ENCODE assay signal across 16 mouse cellular contexts in genomic region chr19:59492258-59492657, GRCm38 (mm10). TPM values are rescaled to one million over a fixed set of nuclear protein-coding genes. Genes with fewer than 3 reads are reported as not detected.
"Had no signal": no experiment of that assay in that cellular context is flagged by ENCODE, and none has a peak within 500 bp of the region (broad histone marks: within the 10 kb centered on the region; RNA-seq: fewer than 3 reads in every experiment).

No protein-coding gene starts in this region.

- ATAC-seq: liver, embryonic 12.5 days; midbrain, embryonic 13.5 days; midbrain, embryonic 16.5 days had no signal

- DNase-seq: kidney, postnatal 25 days; liver; lung, adult 18-20 months; lung, postnatal 10 days; lung, postnatal 36 days; retina, postnatal 1 day; right cerebral cortex, postnatal 25 days; spleen, adult 18-20 months; thymus, adult 18-20 months; thymus, postnatal 14 days; thymus, postnatal 4 days had no signal

RNA-seq across cellular contexts. Expression of gene Emx2, which starts 34.1 kb away (rescaled TPM):
- total RNA-seq: monocyte, adult 5-6 weeks; neutrophil, adult 5-6 weeks had no signal
